Mouse (Mus musculus) adrenal gland, postnatal 4 days (tissue): ENCODE measurements around the gene Hnrnpa3. TPM values are rescaled to one million over a fixed set of nuclear protein-coding genes. Genes with fewer than 3 reads are reported as not detected.
"Not testable (repeated sequence)": the region's sequence is repeated elsewhere in the genome, so short reads cannot be mapped to it uniquely, and the experiment has no call there.

ENCODE experiments used
- DNase-seq, 2 experiments: peaks; one replicate each; pipeline ENCODE4 v3.0.0; 2021 to 2022; ENCODE audit warnings: low spot score in 2 of 2, mixed read lengths in 2 of 2
- long read RNA-seq, 2 experiments: library from polyadenylated mRNA; stranded (forward); transcript quantifications; one replicate each; pipeline ENCODE4 v2.0.0; 2021
- total RNA-seq, 2 experiments: library from RNA; stranded (reverse); gene quantifications; 2 replicates each; pipeline ENCODE4 v1.2.3; 2021

The Hnrnpa3 gene
- 100 to 1,000 TPM; 525 to 570 TPM for total RNA-seq
- long read RNA-seq, experiment 1, full-length matches to known transcripts, result 83 of 112 reads
- long read RNA-seq, experiment 1, partial matches to known transcripts, result 4 of 112 reads
- long read RNA-seq, experiment 1, other reads (novel, unspliced or antisense), result 25 of 112 reads
- long read RNA-seq, experiment 2, full-length matches to known transcripts, result 178 of 223 reads
- long read RNA-seq, experiment 2, partial matches to known transcripts, result 13 of 223 reads
- long read RNA-seq, experiment 2, other reads (novel, unspliced or antisense), result 32 of 223 reads

- DNase-seq, result peak; percentile 96 to 97
These were observed at the start of gene Hnrnpa3 for GRCm38 (mm10) chr2:75658727-75659628. TSS of gene Hnrnpa3 (plus strand) at chr2:75659261.

- DNase-seq, result no peak
These were observed 49.1 kb upstream of the Hnrnpa3 start for GRCm38 (mm10) chr2:75609971-75610370.

- DNase-seq, result not testable (repeated sequence)
These were observed 48.5 kb upstream of the Hnrnpa3 start for GRCm38 (mm10) chr2:75610602-75611001.

- no peak for DNase-seq
These were observed 47.8 kb upstream of the Hnrnpa3 start for GRCm38 (mm10) chr2:75611041-75611805.

- DNase-seq, result no peak
These were observed 47.1 kb upstream of the Hnrnpa3 start for GRCm38 (mm10) chr2:75612006-75612405.

GRCm38 (mm10) chr2:75612981-75613567 is 46.0 kb upstream of the Hnrnpa3 start:
- DNase-seq, result no peak

GRCm38 (mm10) chr2:75614577-75614976 is 44.5 kb upstream of the Hnrnpa3 start:
- no peak for DNase-seq

GRCm38 (mm10) chr2:75616911-75617310 is 42.1 kb upstream of the Hnrnpa3 start:
- no peak for DNase-seq

- DNase-seq, result no peak
These were observed 40.3 kb upstream of the Hnrnpa3 start for GRCm38 (mm10) chr2:75618712-75619111.

- no peak for DNase-seq
These were observed 37.0 kb upstream of the Hnrnpa3 start for GRCm38 (mm10) chr2:75621873-75622654.

GRCm38 (mm10) chr2:75625086-75625485 is 34.0 kb upstream of the Hnrnpa3 start:
- no peak for DNase-seq

GRCm38 (mm10) chr2:75626597-75627440 is 32.2 kb upstream of the Hnrnpa3 start:
- no peak for DNase-seq

- no peak for DNase-seq
These were observed 30.6 kb upstream of the Hnrnpa3 start for GRCm38 (mm10) chr2:75628487-75628886.

- DNase-seq, result no peak
These were observed 27.6 kb upstream of the Hnrnpa3 start for GRCm38 (mm10) chr2:75631421-75631820.

- no peak for DNase-seq
These were observed 27.0 kb upstream of the Hnrnpa3 start for GRCm38 (mm10) chr2:75632043-75632442.

- DNase-seq, result no peak
These were observed 26.3 kb upstream of the Hnrnpa3 start for GRCm38 (mm10) chr2:75632721-75633181.

GRCm38 (mm10) chr2:75633381-75633780 is 25.7 kb upstream of the Hnrnpa3 start:
- DNase-seq, result no peak

GRCm38 (mm10) chr2:75633784-75634183 is 25.3 kb upstream of the Hnrnpa3 start:
- no peak for DNase-seq

- not testable (repeated sequence) for DNase-seq
These were observed 24.6 kb upstream of the Hnrnpa3 start for GRCm38 (mm10) chr2:75634431-75634830.
